Mouse (Mus musculus) skeletal muscle tissue, adult 2 months (tissue): Measurements from ENCODE around the gene Ccdc141.

Experiments used
- DNase-seq: peaks from one replicate; pipeline ENCODE4 v3.0.0-alpha.2; 2012; ENCODE audit warnings: low read depth, low spot score

The Ccdc141 gene

DNA sequence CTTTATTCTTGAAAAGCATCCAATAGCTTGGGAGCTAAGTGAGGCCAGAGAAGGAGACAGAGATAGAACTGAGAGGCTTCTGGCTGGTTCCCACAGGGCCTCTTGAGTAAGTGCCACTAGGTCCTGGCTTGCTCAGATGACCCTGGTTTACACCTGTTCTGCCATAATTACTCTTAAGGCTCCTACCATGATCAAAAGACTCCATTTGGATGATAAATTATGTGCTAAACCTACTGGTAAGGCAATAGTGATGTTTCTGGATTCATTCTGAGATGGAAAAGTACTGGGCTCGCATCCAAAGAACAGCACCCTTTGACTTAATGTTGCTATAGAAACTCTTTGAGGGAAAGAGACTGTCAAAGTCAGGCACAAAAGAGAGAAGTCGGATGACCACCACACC lies 3.9 kb upstream of the Ccdc141 start:
- peak; percentile 48 for DNase-seq

DNA sequence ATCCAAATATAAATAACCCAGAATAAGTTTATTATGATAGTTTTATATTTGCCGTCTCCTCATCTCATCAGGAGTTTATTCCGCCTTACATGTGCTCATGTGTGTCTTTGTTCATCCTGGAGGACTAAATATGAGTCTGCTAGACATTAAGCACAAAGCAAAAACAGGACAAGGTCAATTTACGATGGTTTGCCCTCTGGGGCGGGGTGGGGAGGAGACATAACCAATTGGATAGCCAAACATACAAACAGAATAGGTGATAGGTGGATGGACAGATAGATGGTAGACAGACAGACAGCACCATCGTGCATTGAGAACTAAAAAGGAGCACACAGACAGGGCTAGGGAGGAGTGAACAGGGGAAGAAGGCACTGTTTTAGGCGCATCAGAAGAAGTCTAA lies 3.4 kb upstream of the Ccdc141 start:
- no peak for DNase-seq

DNA sequence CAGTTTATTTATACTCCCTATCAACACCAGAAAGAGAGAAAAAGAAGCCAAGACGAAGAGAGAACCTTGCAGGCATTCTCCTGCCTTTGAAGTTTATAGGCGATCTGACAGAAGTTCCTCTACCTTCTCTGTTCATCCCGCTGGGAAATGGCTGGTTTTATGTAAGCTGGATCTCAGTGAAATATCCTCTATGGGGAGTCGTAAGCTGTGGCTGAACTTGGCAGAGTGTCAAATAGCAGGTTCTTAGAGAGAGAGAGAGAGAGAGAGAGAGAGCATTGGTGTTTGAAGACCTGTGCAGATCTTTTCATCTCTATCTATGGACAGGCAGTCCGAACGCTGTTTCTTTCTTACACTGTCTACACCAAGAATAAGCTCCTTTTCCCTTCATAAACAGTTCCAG lies 2.9 kb upstream of the Ccdc141 start:
- no peak for DNase-seq

DNA sequence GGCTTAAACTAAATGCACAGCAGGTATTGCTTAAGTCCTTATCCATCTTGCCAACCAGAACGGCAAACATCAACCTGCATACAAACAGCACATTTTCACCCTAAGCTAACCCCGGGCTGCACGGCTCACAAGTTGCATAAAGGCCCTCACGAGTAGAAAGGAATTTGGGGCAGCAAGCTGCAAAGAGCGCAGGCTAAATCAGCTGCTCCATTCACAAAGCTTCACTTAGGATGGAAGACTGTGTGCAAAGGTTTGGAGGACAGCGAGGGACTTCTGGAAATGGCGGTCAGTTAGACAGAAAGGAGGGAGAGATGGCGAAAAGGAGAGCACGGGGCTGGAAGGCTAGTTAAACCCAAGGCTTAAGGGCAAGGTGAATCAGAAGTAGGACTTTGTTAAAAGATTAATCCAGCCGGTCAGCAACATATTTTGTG lies 1.8 kb upstream of the Ccdc141 start:
- DNase-seq: no peak

GRCm38 (mm10) chr2:77171444-77172240 lies 1.2 kb upstream of the Ccdc141 start:
- peak; percentile 67 for DNase-seq

DNA sequence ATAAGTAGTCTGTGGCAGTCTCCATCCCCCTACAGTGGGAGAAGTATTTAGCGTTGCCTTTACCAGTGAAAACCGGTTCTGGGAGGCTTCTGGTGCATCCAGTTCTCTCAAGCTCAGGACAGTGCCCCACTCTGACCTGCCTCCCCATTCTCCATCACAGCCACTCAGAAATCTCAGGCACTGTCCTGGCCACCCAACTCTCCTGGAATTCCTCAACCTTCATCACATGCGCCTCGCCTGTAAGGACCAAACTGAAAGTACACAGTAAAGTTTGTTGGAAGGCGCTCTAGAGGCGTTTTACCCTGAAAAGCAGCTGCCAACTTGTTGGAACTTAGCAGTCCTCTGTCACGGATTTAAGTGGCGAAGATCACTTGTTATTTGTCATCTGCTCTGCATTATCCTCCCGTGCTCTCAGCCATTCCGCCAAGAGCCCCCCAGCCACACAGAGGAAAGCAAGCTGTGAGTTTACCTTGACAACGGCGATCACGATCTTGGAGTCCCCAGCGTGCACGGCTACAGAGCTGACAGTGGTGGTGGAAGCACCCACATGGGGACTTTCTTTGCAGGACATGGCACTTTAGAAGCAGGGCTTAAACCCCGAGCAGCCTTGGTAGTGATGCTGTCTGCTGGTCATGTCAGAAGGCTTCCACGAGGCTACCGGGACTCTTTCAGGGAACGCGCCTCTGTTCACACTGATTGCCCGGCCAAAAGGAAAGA lies 362 bp downstream of the Ccdc141 start:
- DNase-seq: peak; percentile 65

DNA sequence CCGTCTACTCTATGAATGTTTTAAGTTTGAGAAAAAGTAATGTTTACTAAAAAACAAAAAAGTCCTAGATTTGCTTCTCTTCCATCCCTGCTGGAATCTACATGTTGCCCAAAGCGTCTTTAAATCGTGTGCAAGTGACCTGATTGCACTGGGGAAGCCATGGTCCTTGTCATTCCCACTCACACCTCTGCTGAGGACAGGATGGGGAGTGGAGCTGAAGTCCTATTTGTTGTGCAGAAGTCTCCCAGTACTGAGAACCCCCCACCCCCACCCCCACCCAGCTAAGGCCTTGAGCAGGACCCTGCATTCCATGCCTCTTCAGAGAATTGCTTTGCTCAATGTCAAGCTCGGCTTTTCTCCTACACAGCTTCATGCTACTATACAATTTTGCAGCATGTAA lies 1.2 kb downstream of the Ccdc141 start:
- no peak for DNase-seq

DNA sequence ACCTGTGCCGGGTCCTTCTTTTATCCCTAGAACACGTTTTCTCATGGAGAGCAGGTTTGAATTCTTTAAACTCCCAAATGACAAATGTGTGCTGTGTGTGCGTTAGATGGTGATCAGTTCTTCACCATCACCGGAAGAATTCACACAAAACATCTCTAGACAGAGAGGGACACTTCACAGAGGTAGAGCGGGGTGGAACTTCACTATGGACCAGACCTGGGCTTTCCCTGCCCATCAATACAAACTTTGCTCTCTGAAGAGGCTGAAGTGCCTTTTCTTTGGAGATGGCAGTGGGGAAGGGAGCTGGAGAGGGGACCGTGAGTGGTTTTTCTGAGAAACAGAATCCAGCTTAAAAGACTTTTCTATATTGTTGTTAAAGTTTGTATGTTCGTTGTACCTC lies 1.7 kb downstream of the Ccdc141 start:
- no peak for DNase-seq

DNA sequence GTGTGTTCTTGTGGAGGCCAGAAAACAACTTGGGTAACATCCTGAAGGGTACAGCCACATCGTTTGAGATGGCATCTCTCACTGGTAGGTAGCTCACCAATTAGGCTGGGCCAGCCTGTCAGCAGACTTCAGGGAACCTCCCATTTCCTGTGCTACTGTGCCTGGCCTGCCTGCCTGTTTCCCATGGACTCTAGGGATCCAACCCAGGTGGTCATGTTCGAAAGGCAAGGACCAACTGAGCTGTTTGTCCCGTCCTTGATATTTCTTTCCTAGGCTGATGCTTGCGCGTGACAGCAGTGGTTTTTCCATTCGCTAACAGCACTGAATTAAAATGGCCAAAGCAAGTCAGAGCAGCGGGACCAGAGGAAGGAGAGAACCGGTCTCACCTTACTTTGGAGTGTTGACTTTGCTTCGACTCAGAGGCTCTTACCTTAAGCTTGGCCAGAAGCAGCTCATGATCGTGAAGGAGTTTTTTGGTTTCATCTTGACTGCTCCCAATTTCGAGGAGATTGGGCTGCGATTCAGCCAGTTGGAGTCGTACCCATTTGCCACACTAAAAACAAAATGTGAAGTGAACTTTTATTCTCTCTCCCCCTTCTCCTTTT lies 2.3 kb downstream of the Ccdc141 start:
- no peak for DNase-seq

GRCm38 (mm10) chr2:77166366-77166765 lies 4.1 kb downstream of the Ccdc141 start:
- no peak for DNase-seq

GRCm38 (mm10) chr2:77164662-77165061 lies 5.8 kb downstream of the Ccdc141 start:
- DNase-seq: no peak

DNA sequence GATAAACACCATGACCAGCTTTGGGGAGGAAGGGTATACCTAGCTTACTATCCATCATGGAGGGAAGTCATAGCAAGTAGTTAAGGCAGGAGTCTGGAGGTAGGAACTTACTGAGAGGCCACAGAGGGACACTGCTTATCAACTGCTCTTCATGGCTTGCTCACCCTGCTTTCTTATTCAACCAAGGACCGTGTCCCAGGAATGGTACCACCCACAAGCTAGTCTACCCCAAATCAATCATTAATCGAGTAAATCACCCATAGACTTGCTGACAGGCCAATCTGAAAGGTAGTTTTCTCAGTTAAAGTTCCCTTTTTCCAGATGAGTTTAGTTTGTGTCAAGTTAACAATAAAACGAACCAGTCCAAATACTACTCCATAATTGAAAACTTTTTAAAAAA lies 7.1 kb downstream of the Ccdc141 start:
- no peak for DNase-seq

- no peak for DNase-seq
These were observed 8.3 kb downstream of the Ccdc141 start for GRCm38 (mm10) chr2:77162135-77162534.

DNA sequence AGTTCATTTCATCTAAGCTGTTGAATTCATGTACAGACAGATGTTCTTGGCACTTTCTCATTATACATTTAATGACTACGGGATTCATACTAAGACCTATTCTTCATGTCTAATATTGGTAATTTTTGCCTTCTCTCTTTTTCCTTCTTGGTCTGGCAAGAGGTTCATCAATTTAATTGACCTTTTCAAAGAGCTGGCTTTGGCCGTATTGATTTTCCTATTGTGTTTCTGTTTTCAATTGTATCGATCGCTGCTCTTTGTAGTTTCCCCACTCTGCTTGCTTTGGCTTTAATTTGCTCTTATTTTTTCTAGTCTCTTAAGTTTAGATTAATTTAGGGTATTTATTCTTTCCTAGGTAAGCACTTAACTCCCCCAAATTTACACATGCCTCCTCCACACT lies 12.9 kb downstream of the Ccdc141 start:
- no peak for DNase-seq

DNA sequence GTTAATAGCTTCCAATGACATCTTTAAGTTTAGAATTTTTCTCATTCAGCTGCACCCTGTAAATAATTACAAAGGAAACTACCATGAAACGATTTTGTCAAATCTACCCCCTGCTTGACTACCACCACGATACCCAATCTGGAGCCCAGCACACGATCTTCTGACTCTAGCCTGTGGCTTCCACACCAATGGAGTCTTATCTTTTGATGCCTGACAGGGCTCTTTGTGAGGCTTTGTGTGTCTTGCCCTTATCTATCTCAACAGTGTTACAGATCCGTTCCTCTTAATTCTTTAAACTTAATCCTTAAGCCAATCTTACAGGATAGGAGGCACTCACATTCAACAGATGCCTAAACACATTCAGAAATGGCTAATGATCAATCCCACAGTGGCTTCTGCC lies 16.4 kb downstream of the Ccdc141 start:
- DNase-seq: no peak

GRCm38 (mm10) chr2:77151255-77151654 lies 19.2 kb downstream of the Ccdc141 start:
- no peak for DNase-seq

GRCm38 (mm10) chr2:77149576-77149975 lies 20.9 kb downstream of the Ccdc141 start:
- DNase-seq: no peak

GRCm38 (mm10) chr2:77148215-77148614 lies 22.2 kb downstream of the Ccdc141 start:
- no peak for DNase-seq

- no peak for DNase-seq
These were observed 23.5 kb downstream of the Ccdc141 start for GRCm38 (mm10) chr2:77146968-77147367.

- no peak for DNase-seq
These were observed 24.1 kb downstream of the Ccdc141 start for GRCm38 (mm10) chr2:77146291-77146690.

DNA sequence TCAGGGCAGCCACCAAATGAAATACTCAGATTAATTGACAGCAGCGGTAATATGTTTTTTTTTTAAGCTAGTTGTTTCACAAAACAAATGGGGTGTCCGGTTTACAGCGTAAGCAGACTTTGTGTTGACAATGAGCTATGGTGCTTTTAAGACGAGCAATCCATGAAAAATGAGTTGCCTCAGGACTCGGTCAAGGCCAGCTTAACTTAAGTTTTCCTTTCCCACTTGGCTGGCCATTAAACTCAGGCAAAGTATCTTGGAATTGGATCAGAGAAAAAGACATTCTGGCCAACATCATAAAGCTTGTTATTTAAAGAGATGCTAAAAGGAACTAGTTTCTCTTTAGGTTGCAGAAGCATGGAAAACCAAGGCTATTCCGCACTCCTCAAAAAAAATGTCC lies 26.9 kb downstream of the Ccdc141 start:
- DNase-seq: no peak

DNA sequence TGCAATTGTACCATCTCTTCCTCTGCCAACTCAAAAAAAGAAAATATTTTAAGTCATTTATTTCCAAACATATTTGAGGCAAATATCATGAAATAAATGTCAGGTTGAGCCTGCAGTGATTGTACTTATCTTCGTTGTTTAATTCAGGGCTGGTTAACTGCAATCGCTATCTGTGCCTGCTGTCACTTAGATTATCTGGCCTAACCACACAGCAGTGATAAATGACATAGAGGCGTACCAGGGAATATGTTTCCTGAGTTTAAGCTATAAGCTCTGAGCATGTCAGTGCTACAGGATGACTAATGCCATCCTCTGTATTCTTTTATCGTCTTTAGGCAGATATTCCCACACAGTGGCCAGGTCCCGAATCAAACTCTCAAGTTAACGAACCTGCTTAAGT lies 31.6 kb downstream of the Ccdc141 start:
- DNase-seq: no peak

- DNase-seq: no peak
These were observed 35.5 kb downstream of the Ccdc141 start for GRCm38 (mm10) chr2:77134906-77135305.
